Mouse (Mus musculus) neural tube, embryonic 12.5 days (tissue): ENCODE data around the gene Tmem219. TPM values are rescaled to one million over a fixed set of nuclear protein-coding genes. Genes with fewer than 3 reads are reported as not detected.

Experiments used
- ATAC-seq: fragments of 200-750 bp; cut with Nextera tagmentation; 2 replicates; pipeline ENCODE4 v1.8.0; 2017; ENCODE audit warnings: low read depth, mild to moderate bottlenecking, moderate TSS enrichment, moderate library complexity; ENCODE audit not compliant: low FRiP score
- H3K27ac ChIP-seq: fragments of 300-500 bp; sonication (generic); 2 replicates; pipeline ENCODE4 v1.5.1; 2016
- H3K27me3 ChIP-seq: fragments of 300-500 bp; sonication (generic); replicated peaks from 2 replicates; pipeline ENCODE4 v1.6.1; 2016; ENCODE audit warnings: mild to moderate bottlenecking
- H3K36me3 ChIP-seq: fragments of 300-500 bp; sonication (generic); 2 replicates; pipeline ENCODE4 v1.6.1; 2016; ENCODE audit warnings: mild to moderate bottlenecking
- H3K4me1 ChIP-seq: fragments of 300-500 bp; sonication (generic); 2 replicates; pipeline ENCODE4 v1.6.1; 2016
- H3K4me2 ChIP-seq: fragments of 300-500 bp; sonication (generic); replicated peaks from 2 replicates; pipeline ENCODE4 v1.6.1; 2016; ENCODE audit warnings: mild to moderate bottlenecking
- H3K4me3 ChIP-seq: fragments of 300-500 bp; sonication (generic); 2 replicates; pipeline ENCODE4 v1.5.1; 2016
- H3K9ac ChIP-seq: fragments of 300-500 bp; sonication (generic); 2 replicates; pipeline ENCODE4 v1.6.1; 2016; ENCODE audit warnings: mild to moderate bottlenecking
- H3K9me3 ChIP-seq: fragments of 300-500 bp; sonication (generic); 2 replicates; pipeline ENCODE4 v1.6.1; 2016; ENCODE audit warnings: mild to moderate bottlenecking
- WGBS: fragments of 180-500 bp; shearing (Covaris S2); methylation state at CpG from one replicate; pipeline ENCODE4 v1.1.7; 2016; 5-methylcytosine and 5-hydroxymethylcytosine counted together
- polyA plus RNA-seq: library from polyadenylated mRNA; unstranded; fragments of >200 nt; fragmentation: Nextera tagmentation; extraction: Ambion mirVana; gene quantifications from 2 replicates; pipeline ENCODE4 v1.2.1, GENCODE M21; 2016

Tmem219 gene
- 21.7 and 22.0 TPM in 2 replicates for polyA plus RNA-seq

GRCm38 (mm10) chr7:126922624-126923060 is at the start of gene Tmem219:
TSS of gene Tmem219 (minus strand) at chr7:126922917.
- H3K27ac ChIP-seq: no peak within 1 kb of the TSS
- no peak within 1 kb of the TSS for H3K4me3 ChIP-seq
- 0 out of 2 replicates have a peak, but pooled peaks have one; percentile 61 for ATAC-seq
- H3K4me2 ChIP-seq: peak within 1 kb of the TSS; percentile 22
- WGBS: 34% methylated on average over 5 of the region's 5 CpGs
- H3K9me3 ChIP-seq: no peaks in the 10 kb centered on the region
- H3K9ac ChIP-seq: peak within 1 kb of the TSS; percentile 35; the same call in 1 of the 2 replicates
- no peaks in the 10 kb centered on the region for H3K27me3 ChIP-seq
- no peaks in the 10 kb centered on the region for H3K36me3 ChIP-seq
- H3K4me1 ChIP-seq: peaks cover 16% of the 10 kb centered on the region

- ATAC-seq: no peak
- H3K9ac ChIP-seq: no peak overlapping the region
- H3K27me3 ChIP-seq: peaks cover 11% of the 10 kb centered on the region
- H3K4me1 ChIP-seq: no peaks in the 10 kb centered on the region
- WGBS: 72% methylated on average over 6 of the region's 6 CpGs
- no peaks in the 10 kb centered on the region for H3K9me3 ChIP-seq
- no peak overlapping the region for H3K27ac ChIP-seq
- H3K36me3 ChIP-seq: peaks cover 31% of the 10 kb centered on the region
- no peak overlapping the region for H3K4me2 ChIP-seq
- H3K4me3 ChIP-seq: no peak overlapping the region
Observed at GRCm38 (mm10) chr7:126967361-126967760, 44.6 kb upstream of the Tmem219 start.

GRCm38 (mm10) chr7:126965568-126965967 is 42.9 kb upstream of the Tmem219 start:
- H3K36me3 ChIP-seq: peaks cover 24% of the 10 kb centered on the region
- no peak overlapping the region for H3K4me3 ChIP-seq
- peaks cover 19% of the 10 kb centered on the region for H3K27me3 ChIP-seq
- no peaks in the 10 kb centered on the region for H3K4me1 ChIP-seq
- 73% methylated on average over 3 of the region's 3 CpGs for WGBS
- H3K27ac ChIP-seq: no peak overlapping the region
- H3K4me2 ChIP-seq: no peak overlapping the region
- H3K9ac ChIP-seq: no peak overlapping the region
- no peaks in the 10 kb centered on the region for H3K9me3 ChIP-seq
- no peak for ATAC-seq

- H3K27me3 ChIP-seq: peaks cover 19% of the 10 kb centered on the region
- no peaks in the 10 kb centered on the region for H3K4me1 ChIP-seq
- ATAC-seq: no peak
- no peak overlapping the region for H3K27ac ChIP-seq
- 0 out of 2 replicates have a peak overlapping the region, but pooled peaks have one; percentile 14 for H3K4me2 ChIP-seq
- no peaks in the 10 kb centered on the region for H3K9me3 ChIP-seq
- no peak overlapping the region for H3K4me3 ChIP-seq
- H3K9ac ChIP-seq: no peak overlapping the region
- WGBS: 24% methylated on average over 19 of the region's 19 CpGs
- peaks cover 15% of the 10 kb centered on the region; the same call in 1 of the 2 replicates for H3K36me3 ChIP-seq
Observed at GRCm38 (mm10) chr7:126963548-126964286, 41.0 kb upstream of the Tmem219 start.

- ATAC-seq: no peak
- Histone ChIP-seq H3K4me3 (no peak overlapping the region), H3K36me3 (peaks cover 16% of the 10 kb centered on the region; the same call in 1 of the 2 replicates), H3K4me1 (no peaks in the 10 kb centered on the region), H3K27ac (no peak overlapping the region), H3K9ac (no peak overlapping the region), H3K9me3 (no peaks in the 10 kb centered on the region), H3K4me2 (no peak overlapping the region), H3K27me3 (peaks cover 19% of the 10 kb centered on the region)
- 87% methylated on average over 4 of the region's 4 CpGs for WGBS
Observed at GRCm38 (mm10) chr7:126961965-126962364, 39.2 kb upstream of the Tmem219 start.

GRCm38 (mm10) chr7:126961095-126961494 is 38.4 kb upstream of the Tmem219 start:
- Histone ChIP-seq H3K9me3 (no peaks in the 10 kb centered on the region), H3K4me1 (no peaks in the 10 kb centered on the region), H3K27ac (no peak overlapping the region), H3K36me3 (peaks cover 9% of the 10 kb centered on the region; the same call in 1 of the 2 replicates), H3K27me3 (peaks cover 19% of the 10 kb centered on the region), H3K4me2 (no peak overlapping the region), H3K4me3 (no peak overlapping the region), H3K9ac (no peak overlapping the region)
- ATAC-seq: no peak
- WGBS: 81% methylated on average over 5 of the region's 5 CpGs

GRCm38 (mm10) chr7:126959780-126960179 is 37.1 kb upstream of the Tmem219 start:
- H3K36me3 ChIP-seq: peaks cover 7% of the 10 kb centered on the region; the same call in 1 of the 2 replicates
- no peak overlapping the region for H3K4me2 ChIP-seq
- no peaks in the 10 kb centered on the region for H3K4me1 ChIP-seq
- no peak for ATAC-seq
- H3K27ac ChIP-seq: no peak overlapping the region
- no peaks in the 10 kb centered on the region for H3K9me3 ChIP-seq
- H3K4me3 ChIP-seq: no peak overlapping the region
- peaks cover 19% of the 10 kb centered on the region for H3K27me3 ChIP-seq
- WGBS: 57% methylated on average over 9 of the region's 9 CpGs
- no peak overlapping the region for H3K9ac ChIP-seq

GRCm38 (mm10) chr7:126955125-126955524 is 32.4 kb upstream of the Tmem219 start:
- Histone ChIP-seq H3K4me2 (no peak overlapping the region), H3K27ac (no peak overlapping the region), H3K9ac (no peak overlapping the region), H3K9me3 (no peaks in the 10 kb centered on the region), H3K4me1 (peaks cover 11% of the 10 kb centered on the region), H3K4me3 (no peak overlapping the region), H3K27me3 (peaks cover 15% of the 10 kb centered on the region), H3K36me3 (peaks cover 3% of the 10 kb centered on the region; the same call in 1 of the 2 replicates)
- 74% methylated on average over 3 of the region's 3 CpGs for WGBS
- ATAC-seq: no peak

GRCm38 (mm10) chr7:126952646-126953045 is 29.9 kb upstream of the Tmem219 start:
- peak overlapping the region; percentile 50 for H3K4me3 ChIP-seq
- ATAC-seq: no peak
- peak overlapping the region; percentile 98 for H3K4me2 ChIP-seq
- H3K4me1 ChIP-seq: peaks cover 25% of the 10 kb centered on the region
- WGBS: 0% methylated on average over 5 of the region's 8 CpGs
- no peak overlapping the region for H3K27ac ChIP-seq
- H3K9ac ChIP-seq: peak overlapping the region; percentile 67; the same call in 1 of the 2 replicates
- H3K36me3 ChIP-seq: peaks cover 3% of the 10 kb centered on the region; the same call in 1 of the 2 replicates
- H3K9me3 ChIP-seq: no peaks in the 10 kb centered on the region
- peaks cover 17% of the 10 kb centered on the region for H3K27me3 ChIP-seq

GRCm38 (mm10) chr7:126951741-126952140 is 29.0 kb upstream of the Tmem219 start:
- 21% methylated on average over 4 of the region's 4 CpGs for WGBS
- H3K36me3 ChIP-seq: no peaks in the 10 kb centered on the region; the same call in 1 of the 2 replicates
- H3K27ac ChIP-seq: peak overlapping the region; percentile 3; the same call in 1 of the 2 replicates
- H3K9me3 ChIP-seq: no peaks in the 10 kb centered on the region
- H3K4me1 ChIP-seq: peaks cover 25% of the 10 kb centered on the region
- H3K4me3 ChIP-seq: peak overlapping the region; percentile 50
- ATAC-seq: no peak
- H3K9ac ChIP-seq: peak overlapping the region; percentile 67
- peaks cover 17% of the 10 kb centered on the region for H3K27me3 ChIP-seq
- H3K4me2 ChIP-seq: peak overlapping the region; percentile 98

GRCm38 (mm10) chr7:126950647-126951615 is 28.2 kb upstream of the Tmem219 start:
- ATAC-seq: 0 out of 2 replicates have a peak, but pooled peaks have one; percentile 2
- 7% methylated on average over 26 of the region's 26 CpGs for WGBS
- H3K27me3 ChIP-seq: peaks cover 17% of the 10 kb centered on the region

More at GRCm38 (mm10) chr7:126950647-126951615, 28.2 kb upstream of the Tmem219 start:
- H3K4me1 ChIP-seq: peaks cover 25% of the 10 kb centered on the region
- peak overlapping the region; percentile 67 for H3K9ac ChIP-seq
- H3K36me3 ChIP-seq: peaks cover 3% of the 10 kb centered on the region; the same call in 1 of the 2 replicates
- no peaks in the 10 kb centered on the region for H3K9me3 ChIP-seq
- peak overlapping the region; percentile 98 for H3K4me2 ChIP-seq
- peak overlapping the region; percentile 74; the same call in 1 of the 2 replicates for H3K27ac ChIP-seq
- peak overlapping the region; percentile 50 for H3K4me3 ChIP-seq
